ENCODE assay signal across 15 mouse cellular contexts in the genomic region with DNA sequence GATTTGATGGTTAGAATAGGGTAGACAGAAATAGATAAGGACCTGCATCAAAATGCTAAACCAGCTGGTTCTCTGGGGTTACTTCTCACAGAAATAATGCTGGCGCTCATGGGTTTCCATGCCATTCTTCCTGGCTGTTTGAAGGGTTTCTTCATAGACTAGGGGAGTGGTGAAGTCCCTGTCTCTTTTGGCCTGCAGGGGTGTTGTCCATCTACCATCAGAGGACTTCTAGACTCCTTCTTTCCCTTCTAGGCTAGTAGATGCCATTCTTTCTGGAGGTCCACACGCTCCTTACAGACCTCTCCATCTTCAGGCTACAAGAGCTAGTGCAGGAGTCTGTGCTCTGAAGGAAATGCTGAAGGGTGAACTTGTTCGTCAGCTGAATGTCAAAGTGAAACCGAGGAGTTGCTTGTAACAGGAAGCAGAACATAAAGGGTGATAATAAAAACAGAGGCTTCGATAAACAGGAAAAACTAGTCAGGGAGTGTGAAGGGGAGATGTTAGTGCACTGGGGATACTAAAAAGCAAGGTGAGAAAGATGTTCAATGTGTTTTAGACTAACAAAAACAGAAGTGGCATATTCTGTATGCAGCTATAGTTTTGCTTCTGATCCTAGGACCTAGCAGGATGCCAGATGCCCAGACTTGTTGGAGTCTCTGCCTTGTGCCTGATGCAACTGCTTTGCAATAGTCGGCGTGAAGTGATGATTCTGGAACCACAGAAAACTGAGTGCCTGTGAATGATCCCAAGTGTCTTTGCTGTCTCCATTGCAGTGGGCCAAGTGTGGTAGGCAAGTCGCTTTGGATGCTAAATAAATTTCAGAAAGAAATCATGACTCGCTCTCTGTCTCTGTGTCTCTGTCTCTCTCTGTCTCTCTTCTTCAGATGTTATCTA.
DNase-seq lines count a peak whose midpoint lies in the region; ATAC-seq and TF ChIP-seq lines count a peak whose summit lies in the region.
"Had no signal": no experiment of that assay in that cellular context is flagged by ENCODE, and none has a peak within 500 bp of the region (broad histone marks: within the 10 kb centered on the region; RNA-seq: fewer than 3 reads in every experiment).

No protein-coding gene starts in this region.

- H3K9ac ChIP-seq in lung, embryonic 16.5 days (ENCODE audit: low read length): no peak overlapping the region
- peak overlapping the region; percentile 50 for H3K9ac ChIP-seq in MEL (ENCODE audit: control insufficient read depth, low read depth, low read length, poor library complexity, severe bottlenecking)
- H3K9ac ChIP-seq in forebrain, embryonic 12.5 days: no peak overlapping the region

- H3K4me3 ChIP-seq in lung, embryonic 16.5 days (ENCODE audit: low read length): no peak overlapping the region
- H3K4me3 ChIP-seq in MEL (ENCODE audit: control insufficient read depth in 1 of 2, insufficient read depth in 1 of 2, low read depth in 2 of 2, low read length in 2 of 2): peak overlapping the region; percentile 26 to 39
- H3K4me3 ChIP-seq in forebrain, embryonic 12.5 days (replicated peaks): no peak overlapping the region
- H3K4me3 ChIP-seq: erythroblast, embryonic 14.5 days had no signal

- peaks cover 7% of the 10 kb centered on the region; the same call in 1 of the 2 replicates for H3K4me1 ChIP-seq in lung, embryonic 16.5 days (replicated peaks; ENCODE audit: control insufficient read depth, insufficient read depth, low read length)
- H3K4me1 ChIP-seq in MEL (ENCODE audit: control insufficient read depth in 1 of 2, insufficient read depth in 2 of 2, low read length in 2 of 2): peaks cover 8 to 33% of the 10 kb centered on the region in 2 experiments
- peaks cover 26% of the 10 kb centered on the region for H3K4me1 ChIP-seq in forebrain, embryonic 12.5 days

- intact Hi-C loops in gastrocnemius, postnatal 14 days (cut with DNase I; ENCODE audit: low total_unique reads): no loop called here

- TF ChIP-seq RAD21 in MEL (IDR thresholded peaks at IDR 0.05; ENCODE audit: low read depth, low read length): no peak

- H3K9me3 ChIP-seq in lung, embryonic 16.5 days (ENCODE audit: control insufficient read depth, low read length): no peaks in the 10 kb centered on the region
- H3K9me3 ChIP-seq in MEL (replicated peaks; ENCODE audit: insufficient read depth, low read length): no peaks in the 10 kb centered on the region
- H3K9me3 ChIP-seq in forebrain, embryonic 12.5 days: no peaks in the 10 kb centered on the region

- peak overlapping the region; percentile 19 for H3K4me2 ChIP-seq in lung, embryonic 16.5 days (ENCODE audit: low read depth, low read length)
- H3K4me2 ChIP-seq in forebrain, embryonic 12.5 days: no peak overlapping the region

- DNase-seq in lung, postnatal 25 days (ENCODE audit: low spot score): no peak
- peak; percentile 75 for DNase-seq in MEL (ENCODE audit: low read depth, low spot score)
- no peak for DNase-seq in right cerebral cortex, postnatal 10 days (ENCODE audit: low spot score in 2 of 2)
- DNase-seq in gastrocnemius, postnatal 14 days: no peak
- DNase-seq: cerebellum, postnatal 25 days; gastrocnemius, postnatal 25 days; kidney, postnatal 36 days; right cerebral cortex, postnatal 25 days; thymus, postnatal 4 days had no signal

- H3K27ac ChIP-seq in lung, embryonic 16.5 days (ENCODE audit: low read length): peak overlapping the region; percentile 26
- peak overlapping the region; percentile 84 for H3K27ac ChIP-seq in MEL (ENCODE audit: control insufficient read depth, low read depth, low read length)
- H3K27ac ChIP-seq in forebrain, embryonic 12.5 days: no peak overlapping the region

- WGBS in lung, embryonic 16.5 days: 56% methylated on average over 9 of the region's 9 CpGs
- WGBS in forebrain, embryonic 12.5 days: 91% methylated on average over 9 of the region's 9 CpGs

- ATAC-seq in lung, embryonic 16.5 days (ENCODE audit: low read depth): peak; percentile 39
- peak; percentile 84 for ATAC-seq in inflammation-experienced regulatory T-cells, adult 6 months
- ATAC-seq in megakaryocyte progenitor cell, adult 5-6 weeks (replicated peaks; ENCODE audit: poor library complexity): peak; percentile 46; the same call in 1 of the 2 replicates
- ATAC-seq in forebrain, embryonic 12.5 days (ENCODE audit: low FRiP score): no peak
- ATAC-seq: Patski had no signal

- no peak; a peak in 1 of 6 replicates for TF ChIP-seq CTCF in MEL (IDR thresholded peaks at IDR 0.05 in 2 of 3, conservative IDR thresholded peaks at IDR 0.05 in 1 of 3; ENCODE audit: control insufficient read depth in 1 of 3, insufficient read depth in 1 of 3, low read depth in 2 of 3, low read length in 3 of 3, poor library complexity in 1 of 3, severe bottlenecking in 1 of 3)

- H3K36me3 ChIP-seq in lung, embryonic 16.5 days (ENCODE audit: control insufficient read depth, insufficient read depth, low read length): no peaks in the 10 kb centered on the region
- peaks cover 0 to 19% of the 10 kb centered on the region in 2 experiments; a peak in 2 of 4 replicates for H3K36me3 ChIP-seq in MEL (ENCODE audit: control insufficient read depth in 1 of 2, insufficient read depth in 2 of 2, low read length in 2 of 2)
- no peaks in the 10 kb centered on the region for H3K36me3 ChIP-seq in forebrain, embryonic 12.5 days (replicated peaks)

- peak in 1 of 2 experiments; percentile 34; a peak in 1 of 4 replicates for TF ChIP-seq EP300 in MEL (IDR thresholded peaks at IDR 0.05; ENCODE audit: low read depth in 1 of 2, low read length in 2 of 2)

- no peaks in the 10 kb centered on the region for H3K27me3 ChIP-seq in lung, embryonic 16.5 days (ENCODE audit: control insufficient read depth, insufficient read depth, low read depth, low read length)
- H3K27me3 ChIP-seq in MEL (ENCODE audit: control insufficient read depth in 1 of 2, insufficient read depth in 2 of 2, low read length in 2 of 2): no peaks in the 10 kb centered on the region
- no peaks in the 10 kb centered on the region for H3K27me3 ChIP-seq in forebrain, embryonic 12.5 days
- H3K27me3 ChIP-seq: Patski had no signal

- no peak for TF ChIP-seq POLR2A in MEL (IDR thresholded peaks at IDR 0.05; ENCODE audit: control insufficient read depth in 1 of 2, insufficient read depth in 1 of 2, low read depth in 1 of 2, low read length in 2 of 2, poor library complexity in 1 of 2)

- no peaks in the 10 kb centered on the region for H3K79me2 ChIP-seq in MEL (ENCODE audit: control insufficient read depth, insufficient read depth, low read length, poor library complexity)

TF ChIP-seq in MEL, 35 proteins besides CTCF, POLR2A, EP300 and RAD21:
- TF ChIP-seq TAL1 (IDR thresholded peaks at IDR 0.05; ENCODE audit: low read length): no peak
- TF ChIP-seq MAFK (IDR thresholded peaks at IDR 0.05; ENCODE audit: borderline replicate concordance, low read depth, low read length): no peak
- no peak for TF ChIP-seq NRF1 (IDR thresholded peaks at IDR 0.05; ENCODE audit: insufficient read depth, low read depth, low read length, poor library complexity, severe bottlenecking)
- no peak for TF ChIP-seq ZKSCAN1 (IDR thresholded peaks at IDR 0.05; ENCODE audit: low read depth, low read length)
- no peak for TF ChIP-seq BHLHE40 (IDR thresholded peaks at IDR 0.05; ENCODE audit: borderline replicate concordance, low read depth, low read length)
- TF ChIP-seq GATA1 (IDR thresholded peaks at IDR 0.05; ENCODE audit: low read depth, low read length): 0 out of 2 replicates have a peak, but pooled peaks have one; percentile 14
- TF ChIP-seq MAX (IDR thresholded peaks at IDR 0.05; ENCODE audit: low read length): peak; percentile 13; the same call in 1 of the 2 replicates
- TF ChIP-seq HCFC1 (IDR thresholded peaks at IDR 0.05; ENCODE audit: low read depth, low read length): no peak
- no peak for TF ChIP-seq CHD2 (IDR thresholded peaks at IDR 0.05; ENCODE audit: low read length)
- TF ChIP-seq TCF12 (IDR thresholded peaks at IDR 0.05; ENCODE audit: low read depth, low read length): peak; percentile 6; the same call in 1 of the 2 replicates
- TF ChIP-seq RCOR1 (IDR thresholded peaks at IDR 0.05; ENCODE audit: low read depth, low read length): no peak
- TF ChIP-seq UBTF (IDR thresholded peaks at IDR 0.05; ENCODE audit: borderline replicate concordance, insufficient read depth, low read depth, low read length): no peak
- TF ChIP-seq USF1 (IDR thresholded peaks at IDR 0.05; ENCODE audit: low read depth, low read length): no peak
- peak; percentile 25; the same call in 1 of the 2 replicates for TF ChIP-seq ETS1 (IDR thresholded peaks at IDR 0.05; ENCODE audit: low read depth, low read length)
- TF ChIP-seq JUND (IDR thresholded peaks at IDR 0.05; ENCODE audit: low read depth, low read length): no peak
- TF ChIP-seq MAZ (IDR thresholded peaks at IDR 0.05; ENCODE audit: low read depth, low read length): no peak
- TF ChIP-seq TBP (IDR thresholded peaks at IDR 0.05; ENCODE audit: low read depth, low read length): no peak
- no peak for TF ChIP-seq E2F4 (IDR thresholded peaks at IDR 0.05; ENCODE audit: borderline replicate concordance, low read depth, low read length)
- TF ChIP-seq KAT2A (conservative IDR thresholded peaks at IDR 0.05; ENCODE audit: low read depth, low read length): no peak; the same call in 1 of the 2 replicates
- no peak for TF ChIP-seq MXI1 (IDR thresholded peaks at IDR 0.05; ENCODE audit: low read depth, low read length)
- TF ChIP-seq POLR2AphosphoS5 (IDR thresholded peaks at IDR 0.05; ENCODE audit: borderline replicate concordance, low read depth, low read length): no peak

Comparison
In these comparisons a context has a peak if more than half of its experiments do, and no peak if none do; other contexts are left out.
1. H3K4me3 ChIP-seq: peak in MEL (2 of 2); none in lung, embryonic 16.5 days (single experiment) and forebrain, embryonic 12.5 days (single experiment).